Mouse (Mus musculus) embryo, embryonic 11.5 days (tissue): Measurements from ENCODE around the gene Lipc.

Source experiments
- DNase-seq: peaks from one replicate; pipeline ENCODE4 v3.0.0-alpha.2; 2012; ENCODE audit warnings: low read depth, low spot score

Gene Lipc

DNA sequence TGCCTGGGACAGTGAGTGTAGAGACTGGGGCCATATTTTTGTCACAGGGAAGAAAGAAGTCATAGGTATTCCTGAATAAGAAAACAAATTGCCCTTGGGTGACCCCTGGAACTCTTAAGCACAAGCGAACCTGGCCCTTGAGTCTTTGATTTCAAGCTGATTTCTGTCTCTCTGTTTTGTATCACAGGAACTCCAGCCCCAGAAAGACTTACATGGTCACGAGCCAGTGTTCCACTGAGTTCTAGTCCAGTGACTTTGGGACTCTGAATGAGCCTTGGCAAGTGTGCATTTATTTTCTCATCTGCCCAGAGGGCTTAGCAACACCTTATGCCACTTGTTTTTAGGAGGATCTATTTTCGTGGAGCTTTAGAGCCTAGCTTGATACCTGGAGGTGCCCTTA lies 5.7 kb upstream of the Lipc start:
- DNase-seq, result no peak

DNA sequence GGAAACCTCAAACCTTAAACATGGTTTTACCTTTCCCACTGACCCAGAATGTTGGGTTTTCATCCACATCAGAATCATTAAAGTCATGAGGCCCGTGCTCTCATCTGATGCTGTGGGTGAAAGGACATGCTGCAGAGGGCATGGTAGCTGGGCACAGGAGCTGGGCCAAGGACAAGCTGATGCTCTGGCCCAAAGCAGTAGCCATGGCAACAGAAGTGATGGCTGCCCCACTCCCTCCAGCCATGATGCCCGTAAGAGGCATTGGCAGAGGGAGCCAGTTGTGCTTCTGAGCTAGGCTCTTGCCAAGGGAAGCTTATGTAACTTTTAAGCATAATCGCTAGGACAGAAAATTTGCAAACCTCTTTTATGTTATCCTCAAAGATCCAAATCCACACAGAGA lies 2.2 kb upstream of the Lipc start:
- DNase-seq, result no peak

DNA sequence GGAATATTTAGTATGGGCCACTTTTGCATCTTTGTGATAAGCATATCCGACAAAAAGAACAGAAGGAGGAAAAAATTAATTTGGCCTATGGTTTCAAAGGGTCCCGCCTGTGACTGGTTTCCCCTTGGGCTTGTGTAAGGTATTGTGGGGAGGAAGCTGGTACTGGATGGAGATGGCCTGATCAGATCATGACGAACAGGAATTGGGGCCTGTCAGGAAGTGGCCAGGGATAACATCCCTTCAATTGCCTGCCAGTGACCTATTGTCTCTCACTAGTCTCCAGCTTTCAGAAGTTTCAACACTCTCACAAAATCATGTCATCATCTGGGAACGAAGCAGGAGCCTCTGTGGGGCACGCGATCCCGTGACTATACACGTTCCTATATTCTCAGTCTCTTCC lies 2.7 kb downstream of the Lipc start:
- no peak for DNase-seq

DNA sequence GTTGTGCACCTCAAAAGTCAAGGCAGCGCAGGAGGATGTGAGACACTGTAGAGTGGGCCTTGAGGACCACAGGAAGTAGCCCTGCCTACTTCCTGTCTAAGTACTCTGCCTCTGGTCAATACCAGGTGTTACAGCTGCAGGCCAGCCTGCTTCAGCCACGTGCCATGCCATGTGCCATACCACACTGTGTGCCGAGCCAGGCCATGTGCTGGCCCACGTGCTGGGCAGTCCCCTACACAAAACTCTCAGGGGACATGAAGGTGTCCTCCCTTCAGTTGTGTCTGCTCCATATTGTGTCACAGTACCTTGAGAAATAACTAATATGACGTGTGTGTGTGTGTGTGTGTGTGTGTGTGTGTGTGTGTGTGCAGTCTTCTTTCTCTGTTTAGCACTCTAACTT lies 4.7 kb downstream of the Lipc start:
- no peak for DNase-seq

DNA sequence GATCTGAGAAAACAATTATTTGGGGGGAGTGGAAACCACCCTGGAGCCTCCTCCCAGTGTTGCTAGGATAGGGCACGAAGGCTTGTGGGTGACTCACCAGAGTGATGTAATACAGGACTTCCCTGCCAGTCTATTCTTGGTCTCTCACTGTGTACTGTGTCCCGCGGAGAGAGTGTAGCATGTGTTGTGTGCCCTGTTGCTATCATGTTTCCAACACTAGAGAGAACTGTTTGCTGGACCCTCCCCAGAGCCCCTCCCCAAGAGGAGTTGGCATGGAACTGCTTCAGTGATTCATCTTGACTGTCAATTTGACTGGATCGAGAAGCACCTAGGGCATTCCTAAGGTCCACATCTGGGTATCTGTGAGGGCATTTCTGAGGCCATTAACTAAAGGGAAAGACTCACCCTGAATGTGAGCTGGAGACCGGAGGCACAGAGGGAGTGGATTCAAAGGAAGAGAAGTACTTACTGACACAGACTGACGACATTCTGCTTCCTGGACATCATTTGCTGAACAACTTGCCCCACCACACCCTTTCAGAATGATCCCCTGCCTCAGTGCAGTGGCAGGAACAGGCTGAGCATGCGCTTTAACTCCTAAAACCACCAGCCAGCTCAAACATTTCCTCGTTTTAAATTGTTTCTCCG lies 9.2 kb downstream of the Lipc start:
- no peak for DNase-seq

DNA sequence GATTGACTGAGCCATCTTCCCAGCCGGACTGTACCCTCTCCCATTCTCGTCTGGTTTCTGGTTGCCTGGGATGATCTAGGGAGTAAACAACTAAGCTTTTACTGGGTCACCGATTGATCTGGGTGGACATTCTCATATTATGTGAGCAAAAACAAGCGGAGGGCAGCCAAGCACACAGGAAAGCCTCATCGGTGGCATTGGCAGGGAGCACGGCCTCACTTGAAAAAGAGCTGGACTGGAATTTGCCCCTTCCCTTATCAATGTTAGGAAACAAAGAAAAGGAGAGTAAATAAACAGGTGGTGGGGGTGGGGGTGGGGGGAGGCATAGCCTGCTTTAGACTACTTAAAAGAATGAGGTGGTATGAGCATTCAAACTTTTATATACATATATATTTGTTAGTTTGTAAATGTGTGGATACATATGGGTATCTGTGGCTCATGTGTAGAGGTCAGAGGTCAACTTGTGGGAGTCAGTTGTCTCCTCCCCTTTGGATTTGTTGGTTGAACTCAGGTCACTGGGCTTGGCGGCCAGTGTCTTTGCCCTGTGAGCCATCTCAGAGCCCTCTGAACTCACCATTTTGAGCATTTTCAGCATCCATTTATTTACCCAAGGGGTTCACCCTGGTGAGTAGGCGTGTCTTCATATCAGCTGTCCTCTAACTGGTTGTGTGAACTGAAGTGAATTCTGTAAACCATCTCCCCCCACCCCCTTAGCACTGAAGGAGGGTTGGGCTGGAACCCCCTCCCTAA lies 12.1 kb downstream of the Lipc start:
- DNase-seq, result no peak

DNA sequence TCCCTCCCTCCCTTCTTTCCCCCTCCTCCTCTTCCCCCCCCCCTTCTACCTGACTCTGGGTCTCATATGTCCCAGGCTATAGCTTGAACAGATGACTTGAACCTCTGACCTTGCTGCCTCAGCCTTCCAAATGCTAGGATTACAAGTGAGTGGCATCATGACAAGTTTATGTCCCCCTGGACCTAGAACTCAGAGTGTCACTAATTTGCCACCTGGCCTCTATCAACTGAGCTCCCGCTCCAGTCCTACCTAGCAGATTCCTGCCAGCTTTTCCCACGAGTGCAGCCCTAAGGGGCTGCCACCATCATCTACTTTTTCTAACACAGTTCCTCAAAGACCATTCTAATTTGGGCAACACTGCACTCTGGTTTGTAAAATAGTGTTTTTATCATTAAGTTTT lies 13.2 kb downstream of the Lipc start:
- no peak for DNase-seq

DNA sequence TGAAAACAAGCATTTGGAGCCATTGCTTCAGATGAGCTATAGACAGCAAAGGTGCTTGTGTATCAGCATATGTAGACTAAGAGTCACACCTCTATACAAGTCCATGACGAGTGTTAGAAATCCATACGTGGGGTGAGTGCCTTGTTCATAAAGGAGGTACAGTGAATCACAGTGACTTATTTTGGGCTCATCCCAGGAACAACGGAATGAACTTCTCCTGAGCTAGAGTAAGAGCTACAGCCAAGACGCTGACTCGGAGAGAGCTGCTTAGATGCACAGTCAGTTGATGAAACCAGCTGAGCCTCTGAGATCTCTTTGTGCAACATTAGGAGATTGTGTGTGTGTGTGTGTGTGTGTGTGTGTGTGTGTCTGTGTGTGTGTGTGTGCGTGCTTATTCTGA lies 13.9 kb downstream of the Lipc start:
- DNase-seq, result no peak

DNA sequence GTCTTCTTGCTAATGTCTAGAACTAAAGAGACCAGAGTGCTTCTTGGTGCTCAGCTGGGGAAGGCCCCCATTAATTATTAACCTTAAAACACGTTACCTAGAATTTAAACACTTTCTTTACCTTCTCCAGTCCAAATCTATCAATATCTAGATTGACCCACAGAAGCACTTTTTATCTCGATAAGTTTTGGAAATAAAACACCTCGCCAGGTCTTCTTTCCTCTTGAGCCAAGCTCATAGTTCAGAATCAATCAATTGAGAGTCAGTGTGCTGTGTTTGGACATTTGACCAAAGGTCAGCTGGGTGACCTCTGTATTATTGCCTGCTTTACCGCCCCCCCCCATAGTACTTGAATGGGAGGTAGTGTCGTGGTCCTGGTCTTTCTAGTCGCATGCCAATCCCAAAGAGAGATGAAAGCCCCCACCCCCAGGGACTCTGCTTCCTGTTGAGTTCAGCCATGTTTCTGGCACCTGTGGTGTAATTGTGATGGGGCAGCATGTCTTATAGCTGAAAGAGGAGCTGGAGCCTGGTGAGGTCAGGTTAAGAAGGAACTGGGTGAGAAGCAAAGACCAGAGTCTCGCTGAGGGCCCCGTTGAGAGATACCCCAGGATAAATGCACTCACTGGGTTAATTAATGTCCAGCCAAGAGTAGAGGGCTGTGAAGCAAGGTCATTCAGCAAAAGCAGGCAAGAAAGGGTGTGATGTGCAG lies 17.3 kb downstream of the Lipc start:
- no peak for DNase-seq

DNA sequence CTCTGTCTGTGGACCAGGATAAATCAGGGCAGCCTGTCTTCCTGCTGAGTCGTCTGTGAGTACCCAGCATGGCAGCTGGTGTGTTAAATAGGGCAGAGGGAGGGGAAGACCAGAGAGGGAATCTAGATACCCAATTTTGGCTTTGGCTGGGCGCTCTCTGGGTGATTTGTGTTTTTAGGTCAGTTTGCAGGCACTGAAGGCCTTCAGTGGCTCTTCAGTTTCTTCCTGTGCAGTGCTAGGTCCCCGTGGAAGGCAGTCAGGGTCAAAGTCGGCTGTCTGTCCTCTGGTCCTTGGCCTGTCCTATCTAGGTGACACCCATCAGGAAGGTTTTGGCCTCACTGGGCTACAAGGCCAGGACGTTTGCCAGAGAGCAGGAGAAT lies 21.4 kb downstream of the Lipc start:
- DNase-seq, result no peak

DNA sequence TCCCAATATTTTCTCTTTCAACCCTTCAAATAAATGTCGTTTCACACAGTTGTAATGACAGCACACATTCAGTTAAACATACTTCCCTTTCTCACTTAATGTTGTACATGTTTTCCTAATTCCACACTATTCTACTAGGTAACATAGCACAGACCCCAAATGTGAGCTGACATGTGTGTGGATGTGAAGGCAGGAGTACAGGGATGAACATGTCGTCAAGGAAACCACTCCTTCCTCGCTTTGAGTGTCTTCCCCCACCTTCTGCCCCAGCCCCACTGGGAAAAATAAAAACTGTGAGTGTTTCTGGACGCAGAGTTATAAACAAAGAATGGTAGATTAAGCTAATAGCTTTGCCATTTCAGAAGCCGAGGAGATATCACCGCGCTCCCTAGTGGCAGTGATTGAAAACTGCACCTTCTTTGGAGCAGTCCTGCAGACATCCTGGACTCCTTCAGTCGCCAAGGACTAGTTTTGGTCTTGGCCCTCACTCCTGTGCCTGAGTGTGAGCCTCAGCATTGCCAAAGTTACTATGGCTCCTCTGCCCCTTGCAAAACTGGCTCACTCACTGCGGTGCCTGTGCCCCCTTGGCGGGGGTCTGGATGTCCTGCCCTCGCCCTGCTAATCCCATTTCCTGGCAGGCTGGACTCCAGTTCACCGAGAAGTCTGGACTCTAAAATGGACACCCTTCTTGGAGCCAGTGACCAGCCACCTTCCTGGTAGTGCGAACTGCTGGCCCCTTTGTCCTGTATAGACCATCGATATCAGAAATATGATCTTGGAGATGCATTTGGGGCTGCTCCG lies 22.0 kb downstream of the Lipc start:
- no peak for DNase-seq

DNA sequence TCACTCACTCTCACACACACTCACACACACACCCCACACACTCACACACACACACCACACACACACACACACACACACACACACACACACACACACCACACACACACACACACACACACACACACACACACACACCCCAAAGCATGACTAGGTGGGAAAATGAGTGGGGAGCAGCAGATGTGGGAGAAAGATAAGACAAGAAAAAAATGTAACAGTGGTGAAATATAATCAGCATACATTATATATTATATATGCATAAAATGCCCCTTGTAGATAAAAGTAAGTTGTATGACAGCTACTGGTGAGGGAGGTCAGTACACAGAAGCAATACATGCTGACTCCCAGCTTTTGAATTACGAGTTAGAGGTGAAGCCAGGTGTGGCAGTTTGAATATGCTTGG lies 23.6 kb downstream of the Lipc start:
- DNase-seq, result no peak

DNA sequence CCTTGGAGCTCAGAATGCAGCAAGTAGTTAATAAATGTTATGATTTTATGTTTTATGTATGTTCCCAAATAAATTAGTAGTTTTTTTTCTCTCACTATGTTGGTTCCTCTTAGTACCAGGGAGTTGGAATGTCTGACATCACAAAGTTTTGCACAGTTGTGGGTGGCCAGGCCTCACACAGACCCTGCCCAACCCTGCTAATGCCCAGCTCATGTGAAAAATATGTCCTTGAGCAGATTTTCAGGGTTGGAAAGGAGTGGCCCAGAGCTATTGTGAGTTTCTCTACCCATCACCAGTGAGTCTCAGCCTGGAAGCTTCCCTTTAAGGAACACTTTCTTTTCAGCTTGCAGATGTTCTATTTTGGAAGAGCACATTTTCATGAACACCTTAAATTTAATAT lies 24.3 kb downstream of the Lipc start:
- DNase-seq, result no peak

DNA sequence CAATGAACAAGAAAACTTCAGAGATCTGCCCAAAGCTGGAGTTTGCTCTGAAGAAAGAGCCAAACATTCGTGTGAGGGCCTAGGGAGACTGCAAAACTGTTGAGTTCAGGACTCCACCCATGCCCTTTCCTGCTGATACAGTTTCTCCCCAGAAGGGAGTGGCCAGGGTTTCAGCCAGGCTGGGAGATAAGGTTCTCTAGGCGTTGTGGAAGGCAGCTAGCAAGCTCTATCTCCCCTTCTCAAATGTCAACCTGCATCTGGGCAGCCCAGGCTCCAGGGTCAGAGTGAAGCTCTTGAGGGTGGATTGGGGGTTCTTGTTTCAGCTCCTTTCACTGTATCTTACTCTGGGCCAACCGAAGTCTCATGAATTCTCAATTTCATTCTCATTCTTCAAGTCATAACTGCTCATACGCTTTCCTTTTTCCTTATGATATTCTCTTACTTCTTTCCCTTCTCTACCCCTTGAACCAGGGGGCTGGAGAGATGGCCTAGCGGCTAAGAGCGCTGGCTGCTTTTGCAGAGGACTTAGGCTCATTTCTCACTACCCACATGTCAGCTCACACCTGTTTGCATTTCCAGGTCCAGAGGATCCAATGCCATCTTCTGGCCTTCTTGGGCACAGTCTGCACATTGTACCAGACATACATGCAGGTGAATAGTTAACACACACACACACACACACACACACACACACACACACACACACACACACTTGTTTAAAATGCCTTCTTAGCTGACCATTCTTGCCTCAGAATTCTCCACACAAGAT lies 25.0 kb downstream of the Lipc start:
- no peak for DNase-seq

DNA sequence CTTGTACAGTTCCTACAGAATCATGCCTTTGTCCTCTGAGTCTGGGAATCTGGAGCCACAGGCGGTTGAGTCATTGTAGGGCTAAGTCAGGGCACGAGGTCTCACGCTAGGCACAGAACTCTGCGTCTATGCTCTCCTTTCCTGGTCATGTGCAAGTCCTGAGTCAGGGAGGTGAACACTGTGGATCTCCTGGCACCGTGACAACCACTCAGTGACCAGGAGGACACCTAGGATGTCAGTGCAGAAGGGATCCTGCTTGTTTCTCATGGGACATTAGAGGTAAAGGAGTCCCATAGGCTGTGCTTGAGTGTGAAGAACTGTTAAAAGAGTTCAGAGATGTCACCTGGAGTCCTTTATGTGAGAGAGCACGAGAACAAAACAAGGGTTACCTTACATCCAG lies 26.8 kb downstream of the Lipc start:
- no peak for DNase-seq

DNA sequence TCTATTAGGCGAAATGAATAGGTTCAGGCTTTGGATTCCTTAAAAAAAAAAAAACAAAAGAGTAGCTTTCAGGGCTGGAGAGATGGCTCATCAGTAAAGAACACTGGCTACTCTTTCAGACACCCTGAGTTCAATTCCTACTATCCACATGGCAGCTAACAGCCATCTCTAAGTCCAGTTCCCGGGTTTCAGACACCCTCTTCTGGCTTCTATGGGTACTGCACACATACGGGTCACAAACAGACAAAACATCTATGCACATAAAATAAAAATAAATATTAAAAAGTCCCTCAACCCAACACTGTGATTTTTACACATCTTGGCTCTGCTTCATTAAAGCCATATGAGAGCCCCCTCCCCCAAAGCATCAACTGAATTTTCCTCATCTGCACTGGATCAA lies 27.3 kb downstream of the Lipc start:
- DNase-seq, result no peak

DNA sequence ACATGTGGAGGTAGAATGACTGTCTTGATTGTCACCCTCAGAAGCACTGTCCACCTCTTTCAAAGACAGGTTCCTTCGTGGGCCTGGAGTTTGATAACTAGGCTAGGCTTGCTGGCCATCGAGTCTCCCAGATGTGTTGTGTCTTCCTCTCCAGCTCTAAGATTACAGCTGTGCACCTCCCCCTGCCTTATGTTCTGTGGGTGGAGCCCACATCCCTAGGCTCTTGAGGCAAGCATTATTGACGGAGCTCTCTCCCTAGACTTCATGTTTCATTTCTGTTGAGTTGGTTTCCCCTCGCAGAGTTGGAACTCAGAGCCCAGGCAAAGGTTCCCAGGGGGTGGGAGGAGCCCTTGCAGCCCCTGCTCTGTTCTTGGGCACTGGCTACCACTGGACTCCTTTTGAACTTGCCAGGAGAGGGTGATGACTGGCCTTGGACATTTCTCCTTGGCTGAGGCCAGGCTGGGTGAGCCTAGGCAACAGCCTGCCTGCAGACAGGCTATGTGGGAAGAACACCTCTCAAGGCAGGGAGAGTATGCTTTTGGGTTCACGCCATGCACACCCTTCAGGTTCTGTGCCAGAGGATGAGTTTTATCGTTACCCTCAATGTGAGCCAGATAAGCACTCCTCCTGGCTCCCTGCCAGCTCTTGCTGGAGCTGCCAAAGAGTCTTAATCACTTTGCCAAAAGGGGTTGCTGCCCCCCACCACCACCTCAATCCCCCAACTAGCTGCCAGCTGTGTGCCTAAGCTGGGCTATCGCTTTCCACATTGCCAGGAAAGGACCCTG lies 30.1 kb downstream of the Lipc start:
- no peak for DNase-seq

DNA sequence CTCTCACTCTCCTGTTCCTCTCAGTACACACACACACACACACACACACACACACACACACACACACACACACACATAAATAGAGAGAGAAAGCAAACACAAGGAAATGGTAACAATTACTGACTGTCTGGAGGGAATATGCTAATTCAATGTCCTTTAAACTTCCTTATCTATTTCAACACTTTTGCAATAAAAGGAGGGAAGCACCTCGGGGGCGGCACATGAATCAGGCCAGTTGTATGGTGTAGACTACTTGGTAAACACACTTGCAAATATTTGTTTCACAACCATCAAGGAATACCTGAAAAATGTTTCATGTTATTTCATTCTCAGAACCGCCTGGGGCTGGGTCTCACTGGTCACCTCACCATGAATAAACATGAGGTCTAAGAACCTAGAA lies 30.9 kb downstream of the Lipc start:
- DNase-seq, result no peak

DNA sequence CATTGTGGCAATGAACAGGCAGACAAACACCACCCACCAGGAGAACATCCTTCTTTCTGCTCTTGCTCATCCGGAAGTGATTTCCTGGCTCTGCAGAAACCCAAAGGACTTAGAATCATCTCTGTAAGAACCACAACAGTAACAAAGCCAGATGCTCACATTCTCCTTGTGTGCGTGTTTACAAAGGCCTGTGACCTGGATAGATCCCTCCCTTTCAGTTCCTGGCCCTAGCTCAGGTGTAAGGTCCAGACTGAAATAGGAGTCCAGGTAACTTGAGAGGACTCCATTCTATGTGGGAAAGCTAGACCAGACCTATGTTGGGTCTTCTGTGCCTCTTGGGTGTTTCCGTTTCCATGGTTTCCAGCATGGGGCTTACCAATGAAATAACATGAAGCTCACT lies 32.8 kb downstream of the Lipc start:
- no peak for DNase-seq

DNA sequence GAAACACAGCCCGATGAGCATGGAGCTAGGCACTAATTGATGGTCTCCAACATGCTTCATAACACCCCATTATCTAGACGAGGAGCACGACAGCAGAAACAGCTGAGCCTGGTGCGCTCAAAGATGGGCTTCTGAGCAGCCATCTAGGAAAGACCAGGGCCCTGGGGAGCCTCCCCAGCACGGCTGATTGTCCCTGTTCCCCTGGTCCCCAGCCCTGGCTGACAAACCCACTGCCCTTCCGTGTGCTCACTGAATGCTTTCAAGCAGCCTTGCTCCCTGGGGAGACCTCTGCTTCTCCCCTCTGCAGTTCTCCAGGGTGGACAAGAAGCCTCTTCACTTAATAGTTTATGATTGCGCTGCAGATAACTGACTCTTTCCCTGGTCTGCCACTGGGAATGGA lies 35.5 kb downstream of the Lipc start:
- no peak for DNase-seq

DNA sequence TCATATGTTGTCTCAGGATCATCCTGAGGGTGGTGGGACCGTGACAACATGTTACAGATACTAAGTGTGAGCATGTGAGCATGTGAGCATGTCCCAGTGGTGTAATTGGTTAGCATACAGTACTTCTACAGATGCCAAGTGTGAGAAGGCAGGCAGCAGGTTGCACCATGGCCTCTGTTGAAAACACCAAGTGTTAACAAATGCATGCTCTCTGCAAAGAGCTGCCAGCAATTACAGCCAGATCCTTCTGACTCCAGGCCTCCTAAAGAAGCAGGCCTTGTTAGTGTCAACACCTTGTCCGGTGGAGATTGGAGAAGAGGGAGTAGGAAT lies 36.7 kb downstream of the Lipc start:
- no peak for DNase-seq
